Mouse (Mus musculus): ENCODE measurements around the gene Crmp1. TPM values are rescaled to one million over a fixed set of nuclear protein-coding genes. Genes with fewer than 3 reads are reported as not detected.

The Crmp1 gene
- 0.49 and 1.3 TPM in 2 replicates for polyA plus RNA-seq (2012; rRNA removed)
- polyA plus RNA-seq (2014; fragmentation: Nextera tagmentation; extraction: Ambion mirVana): 0.18 and 0.34 TPM in 2 replicates

- Histone ChIP-seq H3K27ac (no peak within 1 kb of the TSS), H3K4me2 (ENCODE audit: low read depth) (peak within 1 kb of the TSS; percentile 28), H3K4me3 (ENCODE audit: insufficient read depth in 1 of 2, low read depth in 2 of 2, low read length in 2 of 2) (0 out of 4 replicates have a peak within 1 kb of the TSS, but pooled peaks of 1 of the 2 experiments have one; percentile 6), H3K36me3 (replicated peaks; ENCODE audit: control insufficient read depth, insufficient read depth, low read depth) (no peaks in the 10 kb centered on the region), H3K9ac (replicated peaks) (no peak within 1 kb of the TSS), H3K4me1 (replicated peaks; ENCODE audit: control insufficient read depth in 2 of 2, insufficient read depth in 2 of 2, low read length in 1 of 2) (no peaks in the 10 kb centered on the region), H3K27me3 (ENCODE audit: control insufficient read depth, insufficient read depth, low read length) (peaks cover 60% of the 10 kb centered on the region), H3K9me3 (ENCODE audit: control insufficient read depth, low read length) (no peaks in the 10 kb centered on the region)
- DNase-seq (ENCODE audit: low read depth in 3 of 3, low spot score in 3 of 3): no peak
- WGBS (ENCODE audit: insufficient replicate concordance): 2% methylated on average over 53 of the region's 56 CpGs
- no peak for ATAC-seq (ENCODE audit: insufficient read depth)
- TF ChIP-seq CTCF (IDR thresholded peaks at IDR 0.05; ENCODE audit: low read depth): no peak
- TF ChIP-seq EP300 (IDR thresholded peaks at IDR 0.05; ENCODE audit: low read depth): no peak
Measured at GRCm38 (mm10) chr5:37241651-37242151, at the start of gene Crmp1. Crmp1 (plus strand) TSS chr5:37241940.

GRCm38 (mm10) chr5:37196196-37196595 lies 45.5 kb upstream of the Crmp1 start:
- H3K27ac ChIP-seq: no peak overlapping the region
- WGBS (ENCODE audit: insufficient replicate concordance): 60% methylated on average over 8 of the region's 8 CpGs
- no peak for DNase-seq (ENCODE audit: low read depth in 3 of 3, low spot score in 3 of 3)

GRCm38 (mm10) chr5:37196666-37197250 lies 45.0 kb upstream of the Crmp1 start:
- TF ChIP-seq CTCF (IDR thresholded peaks at IDR 0.05; ENCODE audit: low read depth): no peak
- TF ChIP-seq EP300 (IDR thresholded peaks at IDR 0.05; ENCODE audit: low read depth): no peak
- H3K9me3 ChIP-seq (ENCODE audit: control insufficient read depth, low read length): no peaks in the 10 kb centered on the region
- WGBS (ENCODE audit: insufficient replicate concordance): 47% methylated on average over 10 of the region's 10 CpGs
- no peak overlapping the region for H3K27ac ChIP-seq
- H3K27me3 ChIP-seq (ENCODE audit: control insufficient read depth, insufficient read depth, low read length): no peaks in the 10 kb centered on the region
- no peaks in the 10 kb centered on the region for H3K4me1 ChIP-seq (replicated peaks; ENCODE audit: control insufficient read depth in 2 of 2, insufficient read depth in 2 of 2, low read length in 1 of 2)
- no peak overlapping the region for H3K4me3 ChIP-seq (ENCODE audit: insufficient read depth in 1 of 2, low read depth in 2 of 2, low read length in 2 of 2)
- H3K36me3 ChIP-seq (replicated peaks; ENCODE audit: control insufficient read depth, insufficient read depth, low read depth): no peaks in the 10 kb centered on the region
- DNase-seq (ENCODE audit: low read depth in 3 of 3, low spot score in 3 of 3) (no peak), ATAC-seq (ENCODE audit: insufficient read depth) (no peak)
- no peak overlapping the region for H3K4me2 ChIP-seq (ENCODE audit: low read depth)
- H3K9ac ChIP-seq (replicated peaks): no peak overlapping the region

More at GRCm38 (mm10) chr5:37196196-37196595, 45.5 kb upstream of the Crmp1 start:
- Histone ChIP-seq H3K4me1 (replicated peaks; ENCODE audit: control insufficient read depth in 2 of 2, insufficient read depth in 2 of 2, low read length in 1 of 2) (no peaks in the 10 kb centered on the region), H3K9me3 (ENCODE audit: control insufficient read depth, low read length) (no peaks in the 10 kb centered on the region), H3K4me3 (ENCODE audit: insufficient read depth in 1 of 2, low read depth in 2 of 2, low read length in 2 of 2) (no peak overlapping the region), H3K9ac (replicated peaks) (no peak overlapping the region), H3K27me3 (ENCODE audit: control insufficient read depth, insufficient read depth, low read length) (no peaks in the 10 kb centered on the region), H3K4me2 (ENCODE audit: low read depth) (no peak overlapping the region), H3K36me3 (replicated peaks; ENCODE audit: control insufficient read depth, insufficient read depth, low read depth) (no peaks in the 10 kb centered on the region)
- ATAC-seq (ENCODE audit: insufficient read depth): no peak
- TF ChIP-seq CTCF (IDR thresholded peaks at IDR 0.05; ENCODE audit: low read depth) (no peak), EP300 (IDR thresholded peaks at IDR 0.05; ENCODE audit: low read depth) (no peak)

- H3K9me3 ChIP-seq (ENCODE audit: control insufficient read depth, low read length): no peaks in the 10 kb centered on the region
- no peak overlapping the region for H3K4me2 ChIP-seq (ENCODE audit: low read depth)
- no peak overlapping the region for H3K9ac ChIP-seq (replicated peaks)
- WGBS (ENCODE audit: insufficient replicate concordance): 64% methylated on average over 3 of the region's 3 CpGs
- DNase-seq (ENCODE audit: low read depth in 3 of 3, low spot score in 3 of 3) (no peak), ATAC-seq (ENCODE audit: insufficient read depth) (no peak)
- H3K27me3 ChIP-seq (ENCODE audit: control insufficient read depth, insufficient read depth, low read length): no peaks in the 10 kb centered on the region
- no peaks in the 10 kb centered on the region for H3K4me1 ChIP-seq (replicated peaks; ENCODE audit: control insufficient read depth in 2 of 2, insufficient read depth in 2 of 2, low read length in 1 of 2)
- no peak for TF ChIP-seq CTCF (IDR thresholded peaks at IDR 0.05; ENCODE audit: low read depth)
- no peak for TF ChIP-seq EP300 (IDR thresholded peaks at IDR 0.05; ENCODE audit: low read depth)
- no peak overlapping the region for H3K27ac ChIP-seq
- H3K4me3 ChIP-seq (ENCODE audit: insufficient read depth in 1 of 2, low read depth in 2 of 2, low read length in 2 of 2): no peak overlapping the region
- H3K36me3 ChIP-seq (replicated peaks; ENCODE audit: control insufficient read depth, insufficient read depth, low read depth): no peaks in the 10 kb centered on the region
Measured at GRCm38 (mm10) chr5:37197423-37197822, 44.3 kb upstream of the Crmp1 start.

DNA sequence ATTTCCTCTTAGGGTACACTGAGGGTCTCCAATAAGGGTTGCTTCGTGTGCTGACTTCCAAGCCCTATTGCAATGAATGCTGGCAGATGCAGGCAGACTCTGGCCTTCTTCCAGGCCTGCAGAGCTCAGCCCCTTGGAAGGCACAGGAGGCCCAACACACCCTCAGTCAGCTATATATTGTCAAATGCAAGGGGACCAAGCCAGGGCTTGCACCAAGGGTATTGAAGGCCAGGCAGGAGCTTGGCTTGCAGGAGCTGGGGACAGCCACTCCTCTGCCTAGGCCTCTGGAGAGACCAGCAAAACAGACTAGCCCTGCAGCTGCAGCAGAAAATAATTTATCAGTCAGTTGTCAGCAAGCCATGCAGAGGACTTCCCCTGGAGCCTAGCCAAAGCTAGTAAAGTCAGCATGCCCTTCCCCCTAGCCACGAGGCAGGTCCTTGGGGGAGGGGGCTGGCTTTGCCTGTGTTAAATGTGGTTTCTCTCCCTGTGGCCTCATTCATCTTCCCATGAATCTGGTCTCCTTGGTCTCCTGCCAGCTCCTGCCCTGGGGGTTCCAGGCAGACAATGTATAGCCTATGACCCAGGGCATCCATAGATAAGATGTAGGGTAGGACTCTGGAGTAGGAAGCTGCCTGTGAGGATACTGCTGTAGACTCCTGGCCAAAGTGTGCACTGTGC lies 43.6 kb upstream of the Crmp1 start:
- no peak overlapping the region for H3K27ac ChIP-seq
- H3K9ac ChIP-seq (replicated peaks): no peak overlapping the region
- DNase-seq (ENCODE audit: low read depth in 3 of 3, low spot score in 3 of 3) (no peak), ATAC-seq (ENCODE audit: insufficient read depth) (no peak)
- H3K9me3 ChIP-seq (ENCODE audit: control insufficient read depth, low read length): no peaks in the 10 kb centered on the region
- H3K36me3 ChIP-seq (replicated peaks; ENCODE audit: control insufficient read depth, insufficient read depth, low read depth): no peaks in the 10 kb centered on the region
- no peak overlapping the region for H3K4me2 ChIP-seq (ENCODE audit: low read depth)
- H3K4me3 ChIP-seq (ENCODE audit: insufficient read depth in 1 of 2, low read depth in 2 of 2, low read length in 2 of 2): no peak overlapping the region
- H3K27me3 ChIP-seq (ENCODE audit: control insufficient read depth, insufficient read depth, low read length): no peaks in the 10 kb centered on the region
- 35% methylated on average over 2 of the region's 2 CpGs for WGBS (ENCODE audit: insufficient replicate concordance)
- H3K4me1 ChIP-seq (replicated peaks; ENCODE audit: control insufficient read depth in 2 of 2, insufficient read depth in 2 of 2, low read length in 1 of 2): no peaks in the 10 kb centered on the region
- TF ChIP-seq EP300 (IDR thresholded peaks at IDR 0.05; ENCODE audit: low read depth): no peak
- no peak for TF ChIP-seq CTCF (IDR thresholded peaks at IDR 0.05; ENCODE audit: low read depth)
